Mouse (Mus musculus) embryonic facial prominence, embryonic 14.5 days (tissue): ENCODE data around the gene Cerkl. TPM values are rescaled to one million over a fixed set of nuclear protein-coding genes. Genes with fewer than 3 reads are reported as not detected.
A peak's percentile ranks its signal among the peaks of the same experiment; 100 is the strongest.

ENCODE experiments used
- ATAC-seq: fragments of 200-750 bp; cut with Nextera tagmentation; 2 replicates; pipeline ENCODE4 v1.8.0; 2017; ENCODE audit warnings: low read depth, moderate number of reproducible peaks, moderate TSS enrichment
- DNase-seq: peaks from one replicate; pipeline ENCODE4 v3.0.0-alpha.2; 2015; ENCODE audit warnings: low spot score
- H3K27ac ChIP-seq: fragments of 300-500 bp; sonication (generic); replicated peaks from 2 replicates; pipeline ENCODE4 v1.5.1; 2014; ENCODE audit warnings: low read depth, mild to moderate bottlenecking, low read length, moderate library complexity
- H3K27me3 ChIP-seq: fragments of 300-500 bp; sonication (generic); replicated peaks from 2 replicates; pipeline ENCODE4 v1.6.1; 2014; ENCODE audit warnings: low read length; ENCODE audit not compliant: control insufficient read depth, insufficient read depth
- H3K36me3 ChIP-seq: fragments of 300-500 bp; sonication (generic); 2 replicates; pipeline ENCODE4 v1.6.1; 2014; ENCODE audit warnings: low read length, mixed read lengths; ENCODE audit not compliant: control insufficient read depth, insufficient read depth
- H3K4me1 ChIP-seq: fragments of 300-500 bp; sonication (generic); 2 replicates; pipeline ENCODE4 v1.6.1; 2014; ENCODE audit warnings: antibody characterized with exemption, low read length; ENCODE audit not compliant: control insufficient read depth, insufficient read depth
- H3K4me2 ChIP-seq: fragments of 300-500 bp; sonication (generic); 2 replicates; pipeline ENCODE4 v1.6.1; 2014; ENCODE audit warnings: low read depth, mild to moderate bottlenecking, low read length, moderate library complexity, mixed read lengths
- H3K4me3 ChIP-seq: fragments of 300-500 bp; sonication (generic); 2 replicates; pipeline ENCODE4 v1.5.1; 2014; ENCODE audit warnings: low read depth, mild to moderate bottlenecking, low read length
- H3K9ac ChIP-seq: fragments of 300-500 bp; sonication (generic); 2 replicates; pipeline ENCODE4 v1.6.1; 2014; ENCODE audit warnings: low read depth, mild to moderate bottlenecking, low read length, moderate library complexity, mixed read lengths
- H3K9me3 ChIP-seq: fragments of 300-500 bp; sonication (generic); 2 replicates; pipeline ENCODE4 v1.6.1; 2016; ENCODE audit warnings: low read length; ENCODE audit not compliant: control insufficient read depth
- WGBS: fragments of 180-500 bp; shearing (Covaris S2); extraction: QIAGEN DNeasy Blood & Tissue Kit; methylation state at CpG from one replicate; pipeline ENCODE4 v1.1.7; 2014; 5-methylcytosine and 5-hydroxymethylcytosine counted together
- polyA plus RNA-seq: library from polyadenylated mRNA; unstranded; fragments of >200 nt; fragmentation: Nextera tagmentation; extraction: Ambion mirVana; gene quantifications from 2 replicates; pipeline ENCODE4 v1.2.1, GENCODE M21; 2014

Cerkl gene
- polyA plus RNA-seq, 1 experiment from 2014 or later, result 0.88 TPM

- no peak for ATAC-seq
- H3K9ac ChIP-seq, result no peak overlapping the region
- no peak for DNase-seq
- no peaks in the 10 kb centered on the region for H3K9me3 ChIP-seq
- H3K4me3 ChIP-seq, result no peak overlapping the region
- no peaks in the 10 kb centered on the region for H3K36me3 ChIP-seq
- H3K4me2 ChIP-seq, result no peak overlapping the region
- no peak overlapping the region for H3K27ac ChIP-seq
- 85% methylated on average over 7 of the region's 7 CpGs for WGBS
- no peaks in the 10 kb centered on the region for H3K27me3 ChIP-seq
- no peaks in the 10 kb centered on the region for H3K4me1 ChIP-seq
Measured at GRCm38 (mm10) chr2:79371326-79372153, 85.0 kb downstream of the Cerkl start.

- ATAC-seq, result no peak
- 68% methylated on average over 9 of the region's 9 CpGs for WGBS
- no peaks in the 10 kb centered on the region for H3K4me1 ChIP-seq
- H3K9me3 ChIP-seq, result no peaks in the 10 kb centered on the region
- 0 out of 2 replicates have a peak overlapping the region, but pooled peaks have one; percentile 15 for H3K4me3 ChIP-seq
- no peaks in the 10 kb centered on the region for H3K36me3 ChIP-seq
- H3K27ac ChIP-seq, result no peak overlapping the region
- no peaks in the 10 kb centered on the region for H3K27me3 ChIP-seq
- H3K4me2 ChIP-seq, result peak overlapping the region; percentile 45
- H3K9ac ChIP-seq, result no peak overlapping the region
- DNase-seq, result peak; percentile 12
Measured at GRCm38 (mm10) chr2:79370711-79371312, 85.8 kb downstream of the Cerkl start.

- 75% methylated on average over 4 of the region's 4 CpGs for WGBS
- Histone ChIP-seq H3K27me3 (no peaks in the 10 kb centered on the region), H3K9me3 (no peaks in the 10 kb centered on the region), H3K4me1 (no peaks in the 10 kb centered on the region), H3K36me3 (no peaks in the 10 kb centered on the region), H3K27ac (no peak overlapping the region), H3K4me2 (peak overlapping the region; percentile 45; the same call in 1 of the 2 replicates), H3K4me3 (no peak overlapping the region), H3K9ac (no peak overlapping the region)
- no peak for ATAC-seq
- DNase-seq, result no peak
Measured at GRCm38 (mm10) chr2:79369905-79370304, 86.7 kb downstream of the Cerkl start.

- no peak overlapping the region for H3K27ac ChIP-seq
- DNase-seq (peak; percentile 9), ATAC-seq (no peak)
- no peak overlapping the region for H3K9ac ChIP-seq
- no peaks in the 10 kb centered on the region for H3K9me3 ChIP-seq
- H3K4me1 ChIP-seq, result no peaks in the 10 kb centered on the region
- H3K4me3 ChIP-seq, result no peak overlapping the region
- no peaks in the 10 kb centered on the region for H3K27me3 ChIP-seq
- no peak overlapping the region for H3K4me2 ChIP-seq
- no peaks in the 10 kb centered on the region for H3K36me3 ChIP-seq
- WGBS, result 51% methylated on average over 7 of the region's 7 CpGs
Measured at GRCm38 (mm10) chr2:79369061-79369524, 87.5 kb downstream of the Cerkl start.

- H3K4me2 ChIP-seq, result no peak overlapping the region
- H3K9me3 ChIP-seq, result no peaks in the 10 kb centered on the region
- DNase-seq (no peak), ATAC-seq (no peak)
- H3K36me3 ChIP-seq, result no peaks in the 10 kb centered on the region
- H3K4me1 ChIP-seq, result no peaks in the 10 kb centered on the region
- no peaks in the 10 kb centered on the region for H3K27me3 ChIP-seq
- no peak overlapping the region for H3K9ac ChIP-seq
- WGBS, result 71% methylated on average over 12 of the region's 12 CpGs
- no peak overlapping the region for H3K27ac ChIP-seq
- H3K4me3 ChIP-seq, result no peak overlapping the region
Measured at GRCm38 (mm10) chr2:79368661-79369060, 87.9 kb downstream of the Cerkl start.

- Histone ChIP-seq H3K36me3 (no peaks in the 10 kb centered on the region), H3K27me3 (no peaks in the 10 kb centered on the region), H3K27ac (no peak overlapping the region), H3K4me3 (no peak overlapping the region), H3K4me2 (no peak overlapping the region), H3K4me1 (no peaks in the 10 kb centered on the region), H3K9ac (no peak overlapping the region), H3K9me3 (no peaks in the 10 kb centered on the region)
- 66% methylated on average over 18 of the region's 18 CpGs for WGBS
- DNase-seq (peak; percentile 20), ATAC-seq (no peak)
Measured at GRCm38 (mm10) chr2:79367451-79368450, 88.8 kb downstream of the Cerkl start.

- DNase-seq (peak; percentile 8), ATAC-seq (no peak)
- Histone ChIP-seq H3K36me3 (no peaks in the 10 kb centered on the region), H3K9me3 (no peaks in the 10 kb centered on the region), H3K4me3 (no peak overlapping the region), H3K9ac (no peak overlapping the region), H3K27ac (no peak overlapping the region), H3K27me3 (no peaks in the 10 kb centered on the region), H3K4me1 (no peaks in the 10 kb centered on the region), H3K4me2 (no peak overlapping the region)
- 60% methylated on average over 6 of the region's 6 CpGs for WGBS
Measured at GRCm38 (mm10) chr2:79363920-79364319, 92.7 kb downstream of the Cerkl start.

GRCm38 (mm10) chr2:79362029-79362428 is 94.6 kb downstream of the Cerkl start:
- H3K9me3 ChIP-seq, result no peaks in the 10 kb centered on the region
- H3K4me1 ChIP-seq, result no peaks in the 10 kb centered on the region
- no peak overlapping the region for H3K4me3 ChIP-seq
- no peaks in the 10 kb centered on the region for H3K27me3 ChIP-seq
- H3K36me3 ChIP-seq, result no peaks in the 10 kb centered on the region
- H3K4me2 ChIP-seq, result no peak overlapping the region
- ATAC-seq (no peak), DNase-seq (no peak)
- no peak overlapping the region for H3K27ac ChIP-seq
- no peak overlapping the region for H3K9ac ChIP-seq
- WGBS, result 58% methylated on average over 6 of the region's 6 CpGs
